Mouse (Mus musculus) heart, postnatal 0 days (tissue): ENCODE results near the gene Grin2d.

Source experiments
- CTCF ChIP-seq: IDR thresholded peaks from 2 replicates; pipeline ENCODE4 v1.5.1; 2016; ENCODE audit warnings: antibody characterized with exemption, control low read depth, low read depth
- EP300 ChIP-seq: IDR thresholded peaks from 2 replicates; pipeline ENCODE4 v1.6.1; 2016; ENCODE audit warnings: antibody characterized with exemption, low read depth

GRCm38 (mm10) chr7:45872624-45873023, 5.6 kb downstream of the Grin2d start, which contains the start of gene Kdelr1:
- TF ChIP-seq CTCF: peak; percentile 89
- TF ChIP-seq EP300: no peak
